Mouse (Mus musculus): ENCODE measurements around the gene Nif3l1.

GRCm38 (mm10) chr1:58448396-58448795 is 3.4 kb downstream of the Nif3l1 start:
- TF ChIP-seq POLR2A (IDR thresholded peaks at IDR 0.05; ENCODE audit: insufficient read depth, low read depth, low read length) (no peak), CTCF (IDR thresholded peaks at IDR 0.05; ENCODE audit: insufficient read depth, low read depth, low read length) (no peak)

All from olfactory bulb, adult 2 months (tissue).